Mouse (Mus musculus) lung, adult 2 months (tissue): Measurements from ENCODE around the gene Tpgs1.

Experiments used
- CTCF ChIP-seq: fragments of 200-500 bp; IDR thresholded peaks from 2 replicates; pipeline ENCODE4 v1.5.1; 2011; ENCODE audit warnings: mild to moderate bottlenecking, low read length, control low read depth; ENCODE audit not compliant: insufficient read depth
- POLR2A ChIP-seq: fragments of 200-500 bp; IDR thresholded peaks from 2 replicates; pipeline ENCODE4 v1.6.1; 2011; ENCODE audit warnings: low read depth, mild to moderate bottlenecking, control low read depth, low read length, borderline replicate concordance; ENCODE audit errors: extremely low read depth

DNA sequence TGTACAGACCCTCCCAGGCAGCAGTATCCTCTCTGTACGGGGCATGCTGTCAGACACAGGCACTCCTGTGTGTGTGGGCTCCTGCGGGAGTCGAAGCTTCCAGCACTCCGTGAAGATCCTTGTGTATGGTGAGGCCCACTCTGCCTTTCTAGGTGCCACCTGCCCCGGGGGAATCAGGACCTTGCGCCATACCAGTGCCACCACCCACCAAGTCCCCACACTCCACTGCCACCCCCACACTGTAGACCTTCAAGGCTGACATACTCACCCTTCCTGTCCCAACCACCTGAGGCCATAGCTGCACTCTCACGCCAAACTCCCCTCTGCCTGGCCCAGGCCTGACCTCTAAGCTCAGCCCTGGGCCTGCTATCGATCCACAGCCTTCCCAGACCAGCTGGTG is 4.1 kb upstream of the Tpgs1 start:
- no peak for TF ChIP-seq CTCF
- no peak for TF ChIP-seq POLR2A
